Mouse (Mus musculus): ENCODE data around the gene Lingo4. TPM values are rescaled to one million over a fixed set of nuclear protein-coding genes. Genes with fewer than 3 reads are reported as not detected.
A peak's percentile ranks its signal among the peaks of the same experiment; 100 is the strongest.

Lingo4 gene
- polyA plus RNA-seq, 1 experiment from 2014 or later: 0.32 TPM

- ATAC-seq (ENCODE audit: low FRiP score) (no peak), DNase-seq (ENCODE audit: low spot score) (no peak)
- H3K27me3 ChIP-seq (ENCODE audit: control insufficient read depth, insufficient read depth, low read length): no peaks in the 10 kb centered on the region
- H3K4me2 ChIP-seq (replicated peaks; ENCODE audit: low read depth, low read length): no peak overlapping the region
- H3K4me3 ChIP-seq (ENCODE audit: low read depth, low read length): no peak overlapping the region
- 84% methylated on average over 2 of the region's 2 CpGs for WGBS
- H3K27ac ChIP-seq (ENCODE audit: low read depth, low read length): no peak overlapping the region
- no peaks in the 10 kb centered on the region for H3K9me3 ChIP-seq (ENCODE audit: control insufficient read depth, low read length)
- H3K36me3 ChIP-seq (ENCODE audit: control insufficient read depth, insufficient read depth, low read length): no peaks in the 10 kb centered on the region
- no peaks in the 10 kb centered on the region for H3K4me1 ChIP-seq (replicated peaks; ENCODE audit: control insufficient read depth, insufficient read depth, low read length)
- H3K9ac ChIP-seq (ENCODE audit: low read depth, low read length): no peak overlapping the region
These were observed 6.2 kb upstream of the Lingo4 start for GRCm38 (mm10) chr3:94392128-94392527.

- no peak overlapping the region for H3K9ac ChIP-seq (ENCODE audit: low read depth, low read length)
- DNase-seq (ENCODE audit: low spot score): no peak
- no peak for ATAC-seq (ENCODE audit: low FRiP score)
- 69% methylated on average over 4 of the region's 4 CpGs for WGBS
- H3K27me3 ChIP-seq (ENCODE audit: control insufficient read depth, insufficient read depth, low read length): no peaks in the 10 kb centered on the region
- H3K4me1 ChIP-seq (replicated peaks; ENCODE audit: control insufficient read depth, insufficient read depth, low read length): no peaks in the 10 kb centered on the region
- no peaks in the 10 kb centered on the region for H3K36me3 ChIP-seq (ENCODE audit: control insufficient read depth, insufficient read depth, low read length)
- H3K9me3 ChIP-seq (ENCODE audit: control insufficient read depth, low read length): no peaks in the 10 kb centered on the region
- H3K4me3 ChIP-seq (ENCODE audit: low read depth, low read length): no peak overlapping the region
- no peak overlapping the region for H3K27ac ChIP-seq (ENCODE audit: low read depth, low read length)
- no peak overlapping the region for H3K4me2 ChIP-seq (replicated peaks; ENCODE audit: low read depth, low read length)
These were observed 5.3 kb upstream of the Lingo4 start for GRCm38 (mm10) chr3:94393049-94393448.

- no peaks in the 10 kb centered on the region for H3K9me3 ChIP-seq (ENCODE audit: control insufficient read depth, low read length)
- H3K27me3 ChIP-seq (ENCODE audit: control insufficient read depth, insufficient read depth, low read length): no peaks in the 10 kb centered on the region
- no peak overlapping the region for H3K4me2 ChIP-seq (replicated peaks; ENCODE audit: low read depth, low read length)
- no peak overlapping the region for H3K4me3 ChIP-seq (ENCODE audit: low read depth, low read length)
- ATAC-seq (ENCODE audit: low FRiP score) (no peak), DNase-seq (ENCODE audit: low spot score) (no peak)
- H3K4me1 ChIP-seq (replicated peaks; ENCODE audit: control insufficient read depth, insufficient read depth, low read length): peaks cover 4% of the 10 kb centered on the region; the same call in 1 of the 2 replicates
- WGBS: 84% methylated on average over 1 of the region's 1 CpGs
- H3K27ac ChIP-seq (ENCODE audit: low read depth, low read length): no peak overlapping the region
- no peak overlapping the region for H3K9ac ChIP-seq (ENCODE audit: low read depth, low read length)
- H3K36me3 ChIP-seq (ENCODE audit: control insufficient read depth, insufficient read depth, low read length): no peaks in the 10 kb centered on the region
These were observed 2.0 kb upstream of the Lingo4 start for GRCm38 (mm10) chr3:94396336-94396735.

GRCm38 (mm10) chr3:94396851-94397250 lies 1.5 kb upstream of the Lingo4 start:
- Histone ChIP-seq H3K4me2 (replicated peaks; ENCODE audit: low read depth, low read length) (no peak overlapping the region), H3K4me1 (replicated peaks; ENCODE audit: control insufficient read depth, insufficient read depth, low read length) (peaks cover 4% of the 10 kb centered on the region; the same call in 1 of the 2 replicates), H3K4me3 (ENCODE audit: low read depth, low read length) (no peak overlapping the region), H3K36me3 (ENCODE audit: control insufficient read depth, insufficient read depth, low read length) (no peaks in the 10 kb centered on the region), H3K27me3 (ENCODE audit: control insufficient read depth, insufficient read depth, low read length) (no peaks in the 10 kb centered on the region), H3K9me3 (ENCODE audit: control insufficient read depth, low read length) (no peaks in the 10 kb centered on the region), H3K9ac (ENCODE audit: low read depth, low read length) (no peak overlapping the region), H3K27ac (ENCODE audit: low read depth, low read length) (no peak overlapping the region)
- DNase-seq (ENCODE audit: low spot score) (no peak), ATAC-seq (ENCODE audit: low FRiP score) (no peak)
- WGBS: 81% methylated on average over 4 of the region's 4 CpGs

- peak overlapping the region; percentile 59 for H3K9ac ChIP-seq (ENCODE audit: low read depth, low read length)
- peak overlapping the region; percentile 32 for H3K4me3 ChIP-seq (ENCODE audit: low read depth, low read length)
- DNase-seq (ENCODE audit: low spot score): peak; percentile 66
- 0 out of 2 replicates have a peak overlapping the region, but pooled peaks have one; percentile 39 for H3K27ac ChIP-seq (ENCODE audit: low read depth, low read length)
- H3K4me1 ChIP-seq (replicated peaks; ENCODE audit: control insufficient read depth, insufficient read depth, low read length): peaks cover 4% of the 10 kb centered on the region; the same call in 1 of the 2 replicates
- no peaks in the 10 kb centered on the region for H3K36me3 ChIP-seq (ENCODE audit: control insufficient read depth, insufficient read depth, low read length)
- H3K9me3 ChIP-seq (ENCODE audit: control insufficient read depth, low read length): no peaks in the 10 kb centered on the region
- peak overlapping the region; percentile 67 for H3K4me2 ChIP-seq (replicated peaks; ENCODE audit: low read depth, low read length)
- under 1% methylated on average over 20 of the region's 20 CpGs for WGBS
- ATAC-seq (ENCODE audit: low FRiP score): peak; percentile 67
- no peaks in the 10 kb centered on the region for H3K27me3 ChIP-seq (ENCODE audit: control insufficient read depth, insufficient read depth, low read length)
These were observed 695 bp downstream of the Lingo4 start for GRCm38 (mm10) chr3:94398943-94399481.

- no peaks in the 10 kb centered on the region; the same call in 1 of the 2 replicates for H3K27me3 ChIP-seq (ENCODE audit: control insufficient read depth, insufficient read depth, low read length)
- H3K4me2 ChIP-seq (replicated peaks; ENCODE audit: low read depth, low read length): peak overlapping the region; percentile 67
- no peak overlapping the region; the same call in 1 of the 2 replicates for H3K4me3 ChIP-seq (ENCODE audit: low read depth, low read length)
- H3K27ac ChIP-seq (ENCODE audit: low read depth, low read length): peak overlapping the region; percentile 43; the same call in 1 of the 2 replicates
- peaks cover 7% of the 10 kb centered on the region; the same call in 1 of the 2 replicates for H3K4me1 ChIP-seq (replicated peaks; ENCODE audit: control insufficient read depth, insufficient read depth, low read length)
- H3K9me3 ChIP-seq (ENCODE audit: control insufficient read depth, low read length): no peaks in the 10 kb centered on the region
- ATAC-seq (ENCODE audit: low FRiP score): peak; percentile 55
- H3K36me3 ChIP-seq (ENCODE audit: control insufficient read depth, insufficient read depth, low read length): no peaks in the 10 kb centered on the region
- peak; percentile 51 for DNase-seq (ENCODE audit: low spot score)
- WGBS: 14% methylated on average over 5 of the region's 5 CpGs
- H3K9ac ChIP-seq (ENCODE audit: low read depth, low read length): peak overlapping the region; percentile 12; the same call in 1 of the 2 replicates
These were observed 1.5 kb downstream of the Lingo4 start for GRCm38 (mm10) chr3:94399663-94400310.

GRCm38 (mm10) chr3:94402451-94402850 lies 4.1 kb downstream of the Lingo4 start:
- Histone ChIP-seq H3K27me3 (ENCODE audit: control insufficient read depth, insufficient read depth, low read length) (no peaks in the 10 kb centered on the region; the same call in 1 of the 2 replicates), H3K27ac (ENCODE audit: low read depth, low read length) (no peak overlapping the region), H3K4me1 (replicated peaks; ENCODE audit: control insufficient read depth, insufficient read depth, low read length) (peaks cover 7% of the 10 kb centered on the region; the same call in 1 of the 2 replicates), H3K9ac (ENCODE audit: low read depth, low read length) (no peak overlapping the region), H3K36me3 (ENCODE audit: control insufficient read depth, insufficient read depth, low read length) (no peaks in the 10 kb centered on the region), H3K4me3 (ENCODE audit: low read depth, low read length) (no peak overlapping the region), H3K4me2 (replicated peaks; ENCODE audit: low read depth, low read length) (no peak overlapping the region), H3K9me3 (ENCODE audit: control insufficient read depth, low read length) (no peaks in the 10 kb centered on the region)
- ATAC-seq (ENCODE audit: low FRiP score) (no peak), DNase-seq (ENCODE audit: low spot score) (no peak)
- 80% methylated on average over 8 of the region's 8 CpGs for WGBS

- ATAC-seq (ENCODE audit: low FRiP score): no peak
- 14% methylated on average over 7 of the region's 7 CpGs for WGBS
- no peaks in the 10 kb centered on the region; the same call in 1 of the 2 replicates for H3K27me3 ChIP-seq (ENCODE audit: control insufficient read depth, insufficient read depth, low read length)
These were observed 6.2 kb downstream of the Lingo4 start for GRCm38 (mm10) chr3:94404366-94405054.

More at GRCm38 (mm10) chr3:94404366-94405054, 6.2 kb downstream of the Lingo4 start:
- Histone ChIP-seq H3K27ac (ENCODE audit: low read depth, low read length) (no peak overlapping the region), H3K9ac (ENCODE audit: low read depth, low read length) (no peak overlapping the region), H3K4me2 (replicated peaks; ENCODE audit: low read depth, low read length) (no peak overlapping the region), H3K9me3 (ENCODE audit: control insufficient read depth, low read length) (no peaks in the 10 kb centered on the region), H3K4me3 (ENCODE audit: low read depth, low read length) (no peak overlapping the region), H3K4me1 (replicated peaks; ENCODE audit: control insufficient read depth, insufficient read depth, low read length) (peaks cover 7% of the 10 kb centered on the region; the same call in 1 of the 2 replicates), H3K36me3 (ENCODE audit: control insufficient read depth, insufficient read depth, low read length) (no peaks in the 10 kb centered on the region)
- no peak for DNase-seq (ENCODE audit: low spot score)

All from hindbrain, embryonic 11.5 days (tissue).